ENCODE assay signal across 8 mouse cellular contexts in the genomic region with DNA sequence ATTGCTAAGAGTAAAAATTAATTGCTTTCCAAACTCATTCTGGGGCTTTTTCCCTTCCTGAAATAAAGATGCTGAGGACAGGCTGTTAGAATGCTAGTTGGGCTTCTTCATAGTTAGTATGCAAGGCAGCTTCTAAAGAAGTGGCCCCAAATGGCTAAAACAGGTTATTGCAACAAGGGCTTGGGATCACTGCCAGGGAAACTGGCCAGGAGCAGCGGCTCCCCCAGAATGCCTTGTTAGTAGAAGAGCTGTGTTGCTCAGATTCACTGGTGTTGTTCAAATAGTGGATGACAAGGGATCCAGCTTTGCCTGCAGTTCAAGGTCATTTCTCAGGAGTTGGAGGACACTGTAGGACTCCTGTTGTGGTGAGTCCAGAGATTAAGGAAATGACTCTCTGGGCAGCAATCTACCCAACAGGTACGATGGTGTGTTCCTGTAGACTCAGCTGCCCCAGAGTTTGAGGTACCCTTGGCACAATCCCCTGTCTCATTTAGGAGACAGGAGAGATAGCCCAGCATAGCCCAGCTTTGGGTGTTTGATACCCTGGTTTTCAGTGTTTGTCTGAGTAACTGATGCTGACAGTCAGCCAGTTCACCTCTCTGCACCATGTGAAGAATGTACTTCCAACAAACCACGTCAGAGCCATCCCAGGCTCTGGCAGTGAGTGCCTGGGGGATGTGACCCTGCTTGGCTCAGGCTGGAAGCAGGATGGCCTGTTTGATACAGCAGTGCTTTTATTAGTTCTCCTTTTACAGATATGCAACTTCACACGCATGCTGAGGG. TPM values are rescaled to one million over a fixed set of nuclear protein-coding genes. Genes with fewer than 3 reads are reported as not detected.
DNase-seq lines count a peak whose midpoint lies in the region; ATAC-seq lines count a peak whose summit lies in the region.

No protein-coding gene starts in this region.

- peak overlapping the region; percentile 50 for H3K4me2 ChIP-seq in forebrain, embryonic 15.5 days (replicated peaks)
- peak overlapping the region; percentile 81 for H3K4me2 ChIP-seq in heart, embryonic 16.5 days (ENCODE audit: low read depth, low read length)
- peak overlapping the region; percentile 72 for H3K4me2 ChIP-seq in lung, embryonic 15.5 days

- peak overlapping the region; percentile 13; the same call in 1 of the 2 replicates for H3K4me3 ChIP-seq in forebrain, embryonic 15.5 days
- H3K4me3 ChIP-seq in heart, embryonic 16.5 days (ENCODE audit: low read length) = peak overlapping the region; percentile 73
- H3K4me3 ChIP-seq in lung, embryonic 15.5 days = peak overlapping the region; percentile 12; the same call in 1 of the 2 replicates

- peaks cover 27% of the 10 kb centered on the region for H3K4me1 ChIP-seq in forebrain, embryonic 15.5 days
- H3K4me1 ChIP-seq in heart, embryonic 16.5 days (ENCODE audit: control insufficient read depth, insufficient read depth, low read length) = peaks cover 25% of the 10 kb centered on the region
- H3K4me1 ChIP-seq in lung, embryonic 15.5 days = peaks cover 28% of the 10 kb centered on the region

- H3K9me3 ChIP-seq in forebrain, embryonic 15.5 days = no peaks in the 10 kb centered on the region
- H3K9me3 ChIP-seq in heart, embryonic 16.5 days (replicated peaks; ENCODE audit: control insufficient read depth, low read length) = no peaks in the 10 kb centered on the region
- H3K9me3 ChIP-seq in lung, embryonic 15.5 days = no peaks in the 10 kb centered on the region

- peak; percentile 76 for DNase-seq in urinary bladder, postnatal 25 days (ENCODE audit: low spot score)
- no peak for DNase-seq in urinary bladder, postnatal 10 days (ENCODE audit: low spot score)
- peak; percentile 61 to 81 for DNase-seq in layer of hippocampus, adult 18-20 months (ENCODE audit: low spot score in 2 of 2)
- DNase-seq in right cerebral cortex, postnatal 25 days = peak; percentile 60
- no peak for DNase-seq in thymus, postnatal 10 days (ENCODE audit: low spot score in 2 of 2)

- no peak for ATAC-seq in forebrain, embryonic 15.5 days (replicated peaks)
- peak; percentile 42 for ATAC-seq in heart, embryonic 16.5 days (replicated peaks; ENCODE audit: extremely low read depth, insufficient read depth, low FRiP score)
- ATAC-seq in lung, embryonic 15.5 days (ENCODE audit: borderline replicate concordance, extremely low read depth, low FRiP score, low TSS enrichment) = no peak

- H3K27ac ChIP-seq in forebrain, embryonic 15.5 days (replicated peaks) = peak overlapping the region; percentile 38; the same call in 1 of the 2 replicates
- H3K27ac ChIP-seq in heart, embryonic 16.5 days (ENCODE audit: low read length) = peak overlapping the region; percentile 99
- 0 out of 2 replicates have a peak overlapping the region, but pooled peaks have one; percentile 22 for H3K27ac ChIP-seq in lung, embryonic 15.5 days

- H3K27me3 ChIP-seq in forebrain, embryonic 15.5 days = no peaks in the 10 kb centered on the region
- no peaks in the 10 kb centered on the region for H3K27me3 ChIP-seq in heart, embryonic 16.5 days (ENCODE audit: control insufficient read depth, insufficient read depth, low read length)
- no peaks in the 10 kb centered on the region for H3K27me3 ChIP-seq in lung, embryonic 15.5 days

- H3K9ac ChIP-seq in forebrain, embryonic 15.5 days (replicated peaks) = no peak overlapping the region; the same call in 1 of the 2 replicates
- H3K9ac ChIP-seq in heart, embryonic 16.5 days (ENCODE audit: low read length) = peak overlapping the region; percentile 87
- no peak overlapping the region for H3K9ac ChIP-seq in lung, embryonic 15.5 days

- H3K36me3 ChIP-seq in forebrain, embryonic 15.5 days = no peaks in the 10 kb centered on the region
- H3K36me3 ChIP-seq in heart, embryonic 16.5 days (ENCODE audit: control insufficient read depth, insufficient read depth) = peaks cover 25% of the 10 kb centered on the region
- H3K36me3 ChIP-seq in lung, embryonic 15.5 days = peaks cover 15% of the 10 kb centered on the region

- 43% methylated on average over 4 of the region's 4 CpGs for WGBS in forebrain, embryonic 15.5 days
- WGBS in heart, embryonic 16.5 days = 24% methylated on average over 4 of the region's 4 CpGs
- 57% methylated on average over 4 of the region's 4 CpGs for WGBS in lung, embryonic 15.5 days

RNA-seq across cellular contexts. Expression of a gene that starts 2.4 kb away (rescaled TPM):
- polyA plus RNA-seq in forebrain, embryonic 15.5 days (2015; fragmentation: Nextera tagmentation; extraction: Ambion mirVana) = 93.0 and 99.8 TPM in 2 replicates
- 243 and 260 TPM in 2 replicates for polyA plus RNA-seq in heart, embryonic 16.5 days (2015; fragmentation: Nextera tagmentation; extraction: Ambion mirVana)
- 100 to 1,000 TPM; 210 to 214 TPM for total RNA-seq in layer of hippocampus, adult 18-20 months (2021)
- polyA plus RNA-seq in lung, embryonic 15.5 days (2015; fragmentation: Nextera tagmentation; extraction: Ambion mirVana) = 88.9 and 91.7 TPM in 2 replicates

RNA-seq across cellular contexts. Expression of a gene that starts 40.1 kb away (rescaled TPM):
- polyA plus RNA-seq in forebrain, embryonic 15.5 days (2015; fragmentation: Nextera tagmentation; extraction: Ambion mirVana) = 46.3 and 49.7 TPM in 2 replicates
- polyA plus RNA-seq in heart, embryonic 16.5 days (2015; fragmentation: Nextera tagmentation; extraction: Ambion mirVana) = 24.0 and 24.3 TPM in 2 replicates
- 10 to 100 TPM; 68.1 to 69.5 TPM for total RNA-seq in layer of hippocampus, adult 18-20 months (2021)
- polyA plus RNA-seq in lung, embryonic 15.5 days (2015; fragmentation: Nextera tagmentation; extraction: Ambion mirVana) = 33.4 and 35.5 TPM in 2 replicates

Comparison
In these comparisons a context has a peak if more than half of its experiments do, and no peak if none do; other contexts are left out.
1. DNase-seq: peak in urinary bladder, postnatal 25 days (single experiment), layer of hippocampus, adult 18-20 months (2 of 2) and right cerebral cortex, postnatal 25 days (single experiment); none in urinary bladder, postnatal 10 days (single experiment) and thymus, postnatal 10 days (0 of 2).
2. H3K27ac ChIP-seq: peak in every context shown above with its lines; median percentile 99 in heart, embryonic 16.5 days; 38 in forebrain, embryonic 15.5 days; 22 in lung, embryonic 15.5 days.
3. H3K4me3 ChIP-seq: peak in every context shown above with its lines; median percentile 73 in heart, embryonic 16.5 days; 13 in forebrain, embryonic 15.5 days; 12 in lung, embryonic 15.5 days.
4. Peak in every context shown above with its lines, with median percentiles within 50 percentile points of each other: H3K4me2 ChIP-seq.